ENCODE assay signal across 9 mouse cellular contexts in the genomic region with DNA sequence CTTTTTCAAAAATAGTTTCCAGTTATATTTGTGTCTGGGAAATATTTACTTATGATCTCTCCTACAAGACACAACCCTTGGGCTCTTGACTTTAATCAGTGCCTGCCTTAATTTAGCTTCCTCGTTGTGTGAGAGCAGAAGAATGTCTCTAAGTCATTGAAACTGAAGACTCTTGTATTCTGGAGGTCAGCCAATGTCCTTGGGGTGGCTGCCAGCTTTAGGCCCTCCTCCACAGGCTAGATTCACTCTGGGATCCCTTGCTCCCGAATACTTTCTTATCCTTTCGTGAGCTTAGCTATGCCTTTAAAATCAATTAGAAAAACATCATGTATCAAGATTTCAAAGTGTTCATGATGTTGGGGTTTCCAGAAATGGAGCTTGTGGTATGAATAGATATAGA.
DNase-seq lines count a peak whose midpoint lies in the region; ATAC-seq and TF ChIP-seq lines count a peak whose summit lies in the region.
"Had no signal": no experiment of that assay in that cellular context is flagged by ENCODE, and none has a peak within 500 bp of the region (broad histone marks: within the 10 kb centered on the region; RNA-seq: fewer than 3 reads in every experiment).

No protein-coding gene starts in this region.

- intact Hi-C loops in heart, postnatal 25 days (cut with DNase I) = no loop called here

- peak; percentile 42 to 48 for DNase-seq in heart, adult 18-20 months
- no peak for DNase-seq in heart, postnatal 25 days (ENCODE audit: low spot score)
- peak; percentile 49 for DNase-seq in adrenal gland, adult 8-10 months
- DNase-seq in lung, postnatal 0 days (ENCODE audit: low spot score) = peak; percentile 46
- DNase-seq in urinary bladder, adult 18-20 months (ENCODE audit: low spot score in 2 of 2) = no peak

- 24% methylated on average over 3 of the region's 3 CpGs for WGBS in heart, embryonic 15.5 days
- WGBS in lung, postnatal 0 days = 21% methylated on average over 3 of the region's 3 CpGs
- 44% methylated on average over 3 of the region's 3 CpGs for WGBS in intestine, embryonic 16.5 days
- 60% methylated on average over 3 of the region's 3 CpGs for WGBS in forebrain, embryonic 15.5 days

- H3K4me1 ChIP-seq in heart, embryonic 15.5 days (replicated peaks) = peaks cover 8% of the 10 kb centered on the region; the same call in 1 of the 2 replicates
- H3K4me1 ChIP-seq in lung, postnatal 0 days (ENCODE audit: insufficient read depth, low read depth, low read length) = no peaks in the 10 kb centered on the region
- no peaks in the 10 kb centered on the region for H3K4me1 ChIP-seq in intestine, embryonic 16.5 days (ENCODE audit: control insufficient read depth, insufficient read depth, low read length)
- H3K4me1 ChIP-seq in forebrain, embryonic 15.5 days = no peaks in the 10 kb centered on the region
- H3K4me1 ChIP-seq: limb, embryonic 15.5 days had no signal

- ATAC-seq in heart, embryonic 15.5 days (replicated peaks; ENCODE audit: insufficient number of reproducible peaks, insufficient read depth, low FRiP score, low read depth) = no peak; the same call in 1 of the 2 replicates
- peak; percentile 77 for ATAC-seq in lung, postnatal 0 days
- ATAC-seq in intestine, embryonic 16.5 days = no peak
- no peak for ATAC-seq in forebrain, embryonic 15.5 days (replicated peaks)

- peak; percentile 46 for TF ChIP-seq EP300 in lung, postnatal 0 days (IDR thresholded peaks at IDR 0.05)

- TF ChIP-seq CTCF in lung, postnatal 0 days (IDR thresholded peaks at IDR 0.05) = no peak

- H3K4me2 ChIP-seq in heart, embryonic 15.5 days = no peak overlapping the region
- H3K4me2 ChIP-seq in lung, postnatal 0 days (replicated peaks; ENCODE audit: low read depth, low read length) = no peak overlapping the region
- no peak overlapping the region for H3K4me2 ChIP-seq in intestine, embryonic 16.5 days (ENCODE audit: low read depth, low read length)
- no peak overlapping the region for H3K4me2 ChIP-seq in forebrain, embryonic 15.5 days (replicated peaks)
- H3K4me2 ChIP-seq: limb, embryonic 15.5 days had no signal

- no peak overlapping the region for H3K4me3 ChIP-seq in heart, embryonic 15.5 days
- H3K4me3 ChIP-seq in lung, postnatal 0 days (ENCODE audit: low read depth, low read length) = no peak overlapping the region
- H3K4me3 ChIP-seq in intestine, embryonic 16.5 days (ENCODE audit: low read length) = no peak overlapping the region
- no peak overlapping the region for H3K4me3 ChIP-seq in forebrain, embryonic 15.5 days
- H3K4me3 ChIP-seq: limb, embryonic 15.5 days had no signal

- H3K36me3 ChIP-seq in heart, embryonic 15.5 days = no peaks in the 10 kb centered on the region
- H3K36me3 ChIP-seq in lung, postnatal 0 days (ENCODE audit: insufficient read depth, low read length) = no peaks in the 10 kb centered on the region
- no peaks in the 10 kb centered on the region for H3K36me3 ChIP-seq in intestine, embryonic 16.5 days (ENCODE audit: control insufficient read depth, insufficient read depth, low read length)
- H3K36me3 ChIP-seq in forebrain, embryonic 15.5 days = no peaks in the 10 kb centered on the region
- H3K36me3 ChIP-seq: limb, embryonic 15.5 days had no signal

- H3K27me3 ChIP-seq in heart, embryonic 15.5 days = no peaks in the 10 kb centered on the region
- H3K27me3 ChIP-seq in lung, postnatal 0 days (replicated peaks; ENCODE audit: insufficient read depth, low read length) = no peaks in the 10 kb centered on the region
- H3K27me3 ChIP-seq in intestine, embryonic 16.5 days (replicated peaks; ENCODE audit: control insufficient read depth, insufficient read depth, low read length) = no peaks in the 10 kb centered on the region
- no peaks in the 10 kb centered on the region for H3K27me3 ChIP-seq in forebrain, embryonic 15.5 days
- H3K27me3 ChIP-seq: limb, embryonic 15.5 days had no signal

- H3K27ac ChIP-seq in heart, embryonic 15.5 days = peak overlapping the region; percentile 34; the same call in 1 of the 2 replicates
- H3K27ac ChIP-seq in lung, postnatal 0 days (ENCODE audit: low read length) = no peak overlapping the region
- no peak overlapping the region for H3K27ac ChIP-seq in intestine, embryonic 16.5 days (ENCODE audit: low read length)
- H3K27ac ChIP-seq in forebrain, embryonic 15.5 days (replicated peaks) = no peak overlapping the region
- H3K27ac ChIP-seq: limb, embryonic 15.5 days had no signal

- H3K9ac ChIP-seq in heart, embryonic 15.5 days = no peak overlapping the region
- no peak overlapping the region for H3K9ac ChIP-seq in lung, postnatal 0 days (replicated peaks; ENCODE audit: low read depth)
- no peak overlapping the region for H3K9ac ChIP-seq in intestine, embryonic 16.5 days (ENCODE audit: low read depth, low read length)
- no peak overlapping the region for H3K9ac ChIP-seq in forebrain, embryonic 15.5 days (replicated peaks)
- H3K9ac ChIP-seq: limb, embryonic 15.5 days had no signal

- H3K9me3 ChIP-seq in heart, embryonic 15.5 days (replicated peaks) = no peaks in the 10 kb centered on the region
- H3K9me3 ChIP-seq in lung, postnatal 0 days (ENCODE audit: low read length) = no peaks in the 10 kb centered on the region
- no peaks in the 10 kb centered on the region for H3K9me3 ChIP-seq in intestine, embryonic 16.5 days (ENCODE audit: control insufficient read depth, low read length)
- H3K9me3 ChIP-seq in forebrain, embryonic 15.5 days = no peaks in the 10 kb centered on the region
- H3K9me3 ChIP-seq: limb, embryonic 15.5 days had no signal

Comparison
In these comparisons a context has a peak if more than half of its experiments do, and no peak if none do; other contexts are left out.
1. DNase-seq: peak in heart, adult 18-20 months (2 of 2), adrenal gland, adult 8-10 months (single experiment) and lung, postnatal 0 days (single experiment); none in heart, postnatal 25 days (single experiment) and urinary bladder, adult 18-20 months (0 of 2).